Mouse (Mus musculus): ENCODE results near the gene Alad.

Gene Alad

DNA sequence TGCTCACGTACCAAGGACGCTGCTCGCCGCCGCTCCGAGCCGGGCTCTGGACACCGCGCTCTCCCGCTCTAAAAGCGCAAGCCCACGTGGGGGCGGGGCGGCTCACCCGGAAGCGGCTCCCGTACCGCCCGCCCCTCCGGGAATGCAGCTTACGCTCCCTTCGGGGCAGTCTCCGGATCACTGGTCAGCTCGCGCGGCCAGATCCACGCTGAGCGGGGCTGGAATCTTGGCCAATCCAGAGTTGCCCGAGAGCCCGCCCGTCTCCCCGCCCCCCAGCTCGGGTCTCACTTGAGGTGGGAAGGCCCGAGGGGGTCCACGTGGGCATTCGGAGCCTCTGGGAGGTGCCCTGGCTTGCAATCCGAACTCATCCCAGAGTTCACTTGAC, at the start of gene Alad:
Gene Alad (minus strand): TSS at position 70 of the 385 bp plus-strand sequence.
- peak; percentile 79 to 84 for DNase-seq (ENCODE audit: low spot score in 2 of 2)

DNA sequence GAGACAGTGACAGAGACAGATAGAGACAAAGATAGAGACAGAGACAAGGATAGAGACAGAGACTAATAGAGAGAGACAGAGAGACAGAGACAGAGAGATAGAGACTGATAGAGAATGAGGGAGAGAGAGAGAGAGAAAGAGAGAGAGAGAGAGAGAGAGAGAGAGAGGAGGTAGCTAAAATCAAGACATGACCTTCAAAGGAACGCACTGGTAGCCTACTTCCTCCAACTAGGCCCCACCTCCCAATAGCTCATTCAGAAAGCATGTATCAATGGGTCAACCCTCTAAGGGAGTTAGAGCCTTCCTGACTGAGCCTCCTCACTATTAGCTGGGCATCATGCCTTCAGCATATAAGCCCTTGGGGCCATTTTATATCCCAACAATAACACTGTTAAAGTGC, 48.6 kb upstream of the Alad start:
- no peak for DNase-seq (ENCODE audit: low spot score in 2 of 2)

DNA sequence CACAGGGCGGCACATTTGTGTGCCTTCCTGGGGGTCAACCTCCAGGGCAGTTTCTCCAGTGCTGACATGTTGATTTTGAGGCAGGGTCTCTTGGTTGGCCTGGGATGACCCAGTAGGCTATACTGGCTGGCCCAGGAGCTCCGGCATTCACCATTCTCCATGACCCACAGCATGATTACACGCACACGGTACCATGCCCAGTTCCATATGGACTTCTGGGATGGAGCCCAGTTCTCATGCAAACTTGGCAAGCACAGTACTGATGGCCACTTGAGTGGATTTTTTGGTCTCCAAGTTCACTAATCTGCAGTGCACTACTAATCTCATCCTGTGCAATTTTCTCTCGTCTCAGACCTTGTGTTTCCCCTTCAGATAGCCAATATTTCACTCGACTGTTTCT, 48.0 kb upstream of the Alad start:
- DNase-seq (ENCODE audit: low spot score in 2 of 2), result no peak

DNA sequence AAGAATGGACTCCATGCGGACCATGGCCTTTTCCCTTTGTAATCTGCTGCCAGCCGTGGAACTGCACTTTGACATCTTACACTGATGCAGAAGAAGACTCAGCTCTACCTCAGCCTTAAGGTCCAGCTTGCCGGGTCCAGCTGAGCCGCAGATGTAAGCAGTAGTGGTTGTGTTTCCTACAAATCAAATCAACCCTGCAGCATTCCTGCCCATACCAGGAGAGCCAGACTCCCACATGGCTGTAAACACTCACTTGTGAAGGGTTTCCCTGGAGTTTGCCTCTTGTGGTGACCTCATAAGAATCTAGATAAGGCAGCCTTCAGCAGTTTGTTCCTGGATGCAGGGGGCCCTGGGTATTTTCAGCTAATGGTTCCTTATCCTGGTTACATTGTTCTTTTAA, 46.8 kb upstream of the Alad start:
- no peak for DNase-seq (ENCODE audit: low spot score in 2 of 2)

GRCm38 (mm10) chr4:62562006-62562405, 42.3 kb upstream of the Alad start:
- DNase-seq (ENCODE audit: low spot score in 2 of 2), result no peak

DNA sequence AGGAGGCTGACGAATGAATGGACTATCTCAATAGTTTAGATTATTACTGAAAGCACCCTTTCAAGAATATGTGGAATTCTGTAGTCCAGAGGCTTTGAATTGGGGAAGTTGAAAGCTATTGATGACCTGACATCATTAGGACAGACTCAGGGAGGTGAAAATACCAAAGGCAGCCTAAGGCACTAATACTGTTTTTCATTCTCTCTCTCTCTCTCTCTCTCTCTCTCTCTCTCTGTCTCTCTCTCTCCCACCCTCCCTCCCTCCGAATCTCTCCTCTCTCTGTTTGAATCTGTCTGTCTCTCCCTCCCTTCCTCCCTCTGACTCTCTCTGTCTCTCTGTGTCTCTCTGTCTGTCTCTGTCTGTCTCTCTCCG, 41.9 kb upstream of the Alad start:
- DNase-seq (ENCODE audit: low spot score in 2 of 2), result no peak

- peak; percentile 83 to 87 for DNase-seq (ENCODE audit: low spot score in 2 of 2)
Measured at GRCm38 (mm10) chr4:62560963-62561629, 41.4 kb upstream of the Alad start.

- no peak for DNase-seq (ENCODE audit: low spot score in 2 of 2)
Measured at GRCm38 (mm10) chr4:62559797-62560329, 40.1 kb upstream of the Alad start, which contains the start of gene Rgs3. Rgs3 (plus strand) TSS chr4:62559847.

DNA sequence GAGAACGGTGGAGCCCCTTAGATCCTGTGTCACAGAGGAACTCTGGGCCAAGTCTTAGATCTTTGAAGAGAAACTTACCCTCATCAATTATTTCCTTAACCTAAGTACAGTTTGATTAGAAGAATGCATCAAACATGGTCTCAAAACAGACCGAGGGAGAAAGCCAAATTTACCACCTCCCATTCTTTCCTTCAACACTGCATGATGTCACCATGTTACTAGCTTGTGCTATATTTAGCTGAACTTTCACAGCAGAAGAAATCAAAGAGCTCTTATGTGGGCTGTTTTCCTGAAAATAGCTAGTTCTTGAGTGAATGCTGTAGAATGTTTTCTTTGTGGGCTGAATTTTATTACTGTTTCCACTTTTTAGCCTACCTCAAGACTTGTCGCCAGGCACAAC, 37.7 kb upstream of the Alad start:
- no peak for DNase-seq (ENCODE audit: low spot score in 2 of 2)

GRCm38 (mm10) chr4:62551966-62552365, 32.2 kb upstream of the Alad start:
- DNase-seq (ENCODE audit: low spot score in 2 of 2), result no peak

DNA sequence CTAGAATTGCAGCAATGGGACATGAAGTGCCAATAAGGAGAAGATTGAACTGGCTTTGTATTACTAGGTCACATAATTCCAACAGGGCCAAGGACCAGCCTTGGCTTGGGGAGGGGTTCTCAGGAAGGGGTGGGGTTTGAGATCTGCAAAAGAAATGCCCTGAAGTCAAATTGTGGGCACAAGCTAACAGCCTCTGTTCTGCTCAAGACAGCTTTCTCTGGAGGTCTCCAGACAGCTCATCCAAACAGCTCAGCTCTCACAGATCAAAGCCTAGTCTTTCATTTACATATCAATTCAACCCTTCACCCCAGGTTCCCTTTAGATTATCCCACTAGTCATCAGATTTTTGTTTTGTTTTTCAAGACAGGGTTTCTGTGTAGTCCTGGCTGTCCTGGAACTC, 25.1 kb upstream of the Alad start:
- DNase-seq (ENCODE audit: low spot score in 2 of 2), result no peak

GRCm38 (mm10) chr4:62543782-62544181, 24.1 kb upstream of the Alad start:
- DNase-seq (ENCODE audit: low spot score in 2 of 2), result no peak

DNA sequence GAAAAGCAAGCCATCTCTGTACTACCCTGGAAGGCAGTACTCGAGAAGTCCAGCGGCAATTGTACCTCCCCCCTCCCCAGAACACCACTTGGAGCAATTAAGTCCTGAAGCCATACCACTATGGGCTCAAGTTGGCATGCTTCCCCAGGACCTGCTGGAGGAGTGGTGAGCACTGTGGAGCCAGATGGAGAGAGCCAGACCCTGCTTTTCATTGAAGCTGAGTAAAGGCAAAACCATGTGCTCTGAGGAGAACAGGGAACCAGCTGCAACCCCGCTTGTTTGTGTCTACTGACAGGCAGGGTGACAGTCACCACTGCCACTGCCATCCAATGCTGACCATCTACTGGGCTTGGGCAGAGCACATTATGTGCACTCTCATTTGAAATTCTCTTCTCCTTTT, 22.1 kb upstream of the Alad start:
- DNase-seq (ENCODE audit: low spot score in 2 of 2), result no peak

GRCm38 (mm10) chr4:62533729-62534128, 14.0 kb upstream of the Alad start:
- no peak for DNase-seq (ENCODE audit: low spot score in 2 of 2)

DNA sequence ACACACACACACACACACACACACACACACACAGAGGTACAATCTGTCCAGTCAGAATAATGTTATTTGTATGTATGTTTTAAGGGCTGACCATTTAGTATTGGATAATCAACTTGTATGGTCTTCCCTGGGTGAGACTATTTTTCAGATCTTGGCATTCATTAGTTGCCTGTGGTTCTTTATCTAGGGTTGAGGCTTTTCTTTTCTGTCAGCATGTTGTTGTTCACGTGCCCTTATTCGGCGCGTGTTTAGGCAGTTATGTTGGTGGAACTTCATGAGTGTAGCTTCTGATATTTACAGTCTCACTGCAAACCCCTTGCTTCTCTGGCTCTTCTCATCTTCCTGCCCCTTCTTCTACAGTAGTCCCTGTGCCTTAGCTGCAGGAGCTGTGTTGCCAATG, 7.9 kb upstream of the Alad start:
- DNase-seq (ENCODE audit: low spot score in 2 of 2), result no peak

GRCm38 (mm10) chr4:62526256-62526655, 6.5 kb upstream of the Alad start:
- DNase-seq (ENCODE audit: low spot score in 2 of 2), result no peak

GRCm38 (mm10) chr4:62525489-62525811, 5.7 kb upstream of the Alad start:
- DNase-seq (ENCODE audit: low spot score in 2 of 2), result no peak

GRCm38 (mm10) chr4:62524651-62525488, 5.2 kb upstream of the Alad start, which contains the start of the genes Pole3 and 4933430I17Rik:
Pole3 (minus strand) TSS chr4:62525068.
4933430I17Rik (plus strand) TSS chr4:62525369.
- peak; percentile 96 to 97 for DNase-seq (ENCODE audit: low spot score in 2 of 2)

- no peak for DNase-seq (ENCODE audit: low spot score in 2 of 2)
Measured at GRCm38 (mm10) chr4:62520892-62521400, 1.2 kb upstream of the Alad start.

DNA sequence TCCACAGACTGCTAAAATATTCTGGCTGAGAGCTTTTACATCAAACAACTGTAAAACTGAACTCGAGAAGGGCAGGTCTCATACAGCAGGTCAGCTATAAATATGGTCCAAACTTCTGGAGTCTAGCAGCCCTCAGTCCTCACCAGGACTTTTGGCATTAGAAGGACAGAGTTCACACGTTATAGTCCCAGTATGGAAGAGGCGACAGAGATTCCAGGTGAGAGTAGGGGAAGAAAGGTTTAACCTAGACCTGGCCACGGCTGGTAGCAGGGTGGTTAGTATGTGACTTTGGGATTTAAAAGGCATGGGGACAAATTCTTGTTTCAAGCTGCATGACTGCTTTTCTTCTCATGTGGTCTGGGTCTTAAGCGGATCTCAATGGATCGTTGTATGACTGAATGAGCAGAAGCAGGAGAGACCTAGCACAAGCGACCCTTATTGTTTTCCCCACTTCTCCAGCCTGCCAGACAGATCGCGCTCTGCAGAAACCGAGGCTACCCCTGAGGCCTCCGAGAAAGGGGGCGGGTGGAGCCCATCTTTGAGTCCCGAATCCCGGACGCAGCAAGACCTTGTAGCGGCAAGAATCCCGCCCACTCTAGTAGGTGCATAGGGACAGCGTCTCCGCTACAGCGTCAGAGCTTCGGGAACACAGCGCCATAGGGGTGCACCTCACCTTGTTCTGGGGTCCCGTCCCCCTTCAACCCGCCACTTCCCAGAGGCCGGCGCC, 433 bp downstream of the Alad start:
- no peak for DNase-seq (ENCODE audit: low spot score in 2 of 2)

DNA sequence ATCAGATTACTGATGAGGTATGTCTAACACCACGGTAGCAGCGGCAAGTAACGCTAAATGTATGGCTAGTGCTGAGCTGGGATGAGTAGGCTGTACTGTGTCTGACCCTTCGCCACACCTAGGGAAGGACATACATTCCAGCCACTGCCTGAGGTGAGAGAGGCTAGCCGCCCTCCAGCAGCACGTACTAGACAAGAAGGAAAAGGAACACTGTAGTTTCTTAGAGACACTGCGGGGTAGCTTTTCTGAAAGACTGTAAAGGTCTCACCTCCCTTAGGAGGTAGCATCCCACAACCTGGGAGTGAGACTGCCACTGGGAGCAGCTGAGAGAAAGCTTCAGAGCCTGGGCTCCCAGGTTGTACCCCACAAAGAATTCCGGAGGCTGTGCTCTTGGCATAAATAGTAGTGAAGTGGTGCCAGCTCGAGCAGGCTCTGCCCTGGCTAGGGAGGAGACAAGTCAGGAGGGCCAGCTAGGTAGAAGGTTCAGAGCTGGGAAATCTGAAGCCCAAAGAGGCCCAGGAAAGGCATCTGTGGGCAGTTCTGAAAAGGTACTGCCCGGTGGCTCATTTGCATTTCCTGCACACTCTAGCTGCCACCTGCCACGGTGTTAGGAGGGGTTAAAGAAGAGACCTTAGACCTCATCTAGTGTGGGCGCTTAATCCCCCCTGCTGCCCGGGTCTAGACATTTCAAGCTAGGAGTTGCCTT, 1.1 kb downstream of the Alad start:
- DNase-seq (ENCODE audit: low spot score in 2 of 2), result no peak

All from right cerebral cortex, adult 2 months (tissue).